Mouse (Mus musculus) CH12.LX (cell line): ENCODE data around the gene Cfap77. TPM values are rescaled to one million over a fixed set of nuclear protein-coding genes. Genes with fewer than 3 reads are reported as not detected.

Experiments used
- DNase-seq: peaks from one replicate; pipeline ENCODE4 v3.0.0-alpha.2; 2013; ENCODE audit errors: extremely low read depth
- H3K27ac ChIP-seq: 2 replicates; pipeline ENCODE4 v1.5.1; 2012; ENCODE audit warnings: low read depth, mild to moderate bottlenecking, control low read depth, moderate library complexity; ENCODE audit not compliant: insufficient read depth
- H3K27me3 ChIP-seq: replicated peaks from 2 replicates; pipeline ENCODE3; 2012; ENCODE audit warnings: inconsistent platforms
- H3K36me3 ChIP-seq, 2 experiments: replicated peaks in 1 of 2; 2 replicates each; pipeline versions ENCODE3 to v1.6.1; 2012; ENCODE audit warnings: inconsistent platforms in 1 of 2, low read length in 1 of 2, mild to moderate bottlenecking in 1 of 2, mixed read lengths in 1 of 2, moderate library complexity in 1 of 2; ENCODE audit not compliant: control insufficient read depth in 1 of 2, insufficient read depth in 1 of 2
- H3K4me1 ChIP-seq, 2 experiments: 2 replicates each; pipeline ENCODE4 v1.6.1; 2012; ENCODE audit warnings: inconsistent platforms in 1 of 2, moderate library complexity in 1 of 2; ENCODE audit not compliant: insufficient read depth in 2 of 2, control insufficient read depth in 1 of 2
- H3K4me2 ChIP-seq: 2 replicates; pipeline ENCODE4 v1.6.1; 2012; ENCODE audit warnings: low read depth, mild to moderate bottlenecking, control low read depth; ENCODE audit not compliant: poor library complexity, insufficient read depth, severe bottlenecking
- H3K4me3 ChIP-seq, 3 experiments: fragments of 150-350 bp in 1 of 3; sonication (generic) in 1 of 3; replicated peaks in 1 of 3; 2 replicates each; pipeline versions ENCODE3 to v1.5.1; 2011 to 2012; ENCODE audit warnings: low read depth in 2 of 3, low read length in 2 of 3, mild to moderate bottlenecking in 2 of 3, moderate library complexity in 2 of 3, control low read depth in 1 of 3, improper control_type of control experiment in 1 of 3, inconsistent platforms in 1 of 3, mixed read lengths in 1 of 3; ENCODE audit not compliant: poor library complexity in 1 of 3
- H3K79me2 ChIP-seq: replicated peaks from 2 replicates; pipeline ENCODE4 v1.6.1; 2012; ENCODE audit warnings: mild to moderate bottlenecking, moderate library complexity; ENCODE audit not compliant: control insufficient read depth, poor library complexity, insufficient read depth, severe bottlenecking; ENCODE audit errors: extremely low read depth
- H3K9ac ChIP-seq: 2 replicates; pipeline ENCODE4 v1.6.1; 2012; ENCODE audit warnings: low read depth, mild to moderate bottlenecking, control low read depth, moderate library complexity; ENCODE audit not compliant: insufficient read depth
- H3K9me3 ChIP-seq: replicated peaks from 2 replicates; pipeline ENCODE3; 2012; ENCODE audit warnings: low read length, inconsistent platforms, mixed read lengths
- CHD1 ChIP-seq: IDR thresholded peaks from 2 replicates; pipeline ENCODE4 v1.6.1; 2012; ENCODE audit warnings: low read depth, low read length, improper control_type of control experiment, inconsistent platforms
- CTCF ChIP-seq, 2 experiments: IDR thresholded peaks in 1 of 2; conservative IDR thresholded peaks in 1 of 2; 2 replicates each; pipeline ENCODE4 v1.5.1; 2011 to 2012; ENCODE audit warnings: low read depth in 2 of 2, low read length in 2 of 2, improper control_type of control experiment in 1 of 2, inconsistent platforms in 1 of 2, mild to moderate bottlenecking in 1 of 2, moderate library complexity in 1 of 2
- ELF1 ChIP-seq: IDR thresholded peaks from 2 replicates; pipeline ENCODE4 v1.6.1; 2014; ENCODE audit warnings: low read depth, mild to moderate bottlenecking, inconsistent platforms, low read length, improper control_type of control experiment
- ETS1 ChIP-seq: conservative IDR thresholded peaks from 2 replicates; pipeline ENCODE4 v1.6.1; 2012; ENCODE audit warnings: low read depth, mild to moderate bottlenecking, inconsistent platforms, low read length, improper control_type of control experiment, moderate library complexity
- JUN ChIP-seq: IDR thresholded peaks from 2 replicates; pipeline ENCODE4 v1.6.1; 2011; ENCODE audit warnings: low read depth, mild to moderate bottlenecking, low read length, improper control_type of control experiment, moderate library complexity; ENCODE audit not compliant: insufficient read depth
- JUND ChIP-seq: conservative IDR thresholded peaks from 2 replicates; pipeline ENCODE4 v1.6.1; 2011; ENCODE audit warnings: low read depth, low read length, improper control_type of control experiment
- MAFK ChIP-seq: IDR thresholded peaks from 2 replicates; pipeline ENCODE4 v1.6.1; 2011; ENCODE audit warnings: low read length, improper control_type of control experiment; ENCODE audit not compliant: insufficient replicate concordance
- MAZ ChIP-seq: IDR thresholded peaks from 2 replicates; pipeline ENCODE4 v1.6.1; 2012; ENCODE audit warnings: low read depth, mild to moderate bottlenecking, inconsistent platforms, low read length, improper control_type of control experiment, moderate library complexity
- MYC ChIP-seq: IDR thresholded peaks from 2 replicates; pipeline ENCODE4 v1.6.1; 2011; ENCODE audit warnings: low read depth, mild to moderate bottlenecking, improper control_type of control experiment, low read length
- NELFE ChIP-seq: IDR thresholded peaks from 2 replicates; pipeline ENCODE4 v1.6.1; 2011; ENCODE audit warnings: low read depth, low read length, improper control_type of control experiment
- NRF1 ChIP-seq: IDR thresholded peaks from 2 replicates; pipeline ENCODE4 v1.6.1; 2014; ENCODE audit warnings: low read depth, mild to moderate bottlenecking, inconsistent platforms, low read length, improper control_type of control experiment, moderate library complexity
- PAX5 ChIP-seq: IDR thresholded peaks from 2 replicates; pipeline ENCODE4 v1.6.1; 2012; ENCODE audit warnings: low read length, inconsistent platforms, mixed read lengths
- POLR2AphosphoS2 ChIP-seq: IDR thresholded peaks from 2 replicates; pipeline ENCODE4 v1.6.1; 2011; ENCODE audit warnings: low read depth, low read length, improper control_type of control experiment
- RAD21 ChIP-seq: IDR thresholded peaks from 2 replicates; pipeline ENCODE4 v1.6.1; 2011; ENCODE audit warnings: low read depth, mild to moderate bottlenecking, low read length, improper control_type of control experiment, moderate library complexity
- SIN3A ChIP-seq: IDR thresholded peaks from 2 replicates; pipeline ENCODE4 v1.6.1; 2012; ENCODE audit warnings: low read length, improper control_type of control experiment, inconsistent platforms
- UBTF ChIP-seq: IDR thresholded peaks from 2 replicates; pipeline ENCODE4 v1.6.1; 2012; ENCODE audit warnings: low read depth, mild to moderate bottlenecking, inconsistent platforms, low read length, improper control_type of control experiment, moderate library complexity
- USF1 ChIP-seq: IDR thresholded peaks from 2 replicates; pipeline ENCODE4 v1.6.1; 2014; ENCODE audit warnings: low read depth, mild to moderate bottlenecking, inconsistent platforms, low read length, improper control_type of control experiment
- ZC3H11A ChIP-seq: IDR thresholded peaks from 2 replicates; pipeline ENCODE4 v1.6.1; 2012; ENCODE audit warnings: low read depth, mild to moderate bottlenecking, inconsistent platforms, low read length, improper control_type of control experiment
- ZMIZ1 ChIP-seq: IDR thresholded peaks from 2 replicates; pipeline ENCODE4 v1.6.1; 2012; ENCODE audit warnings: low read depth, mild to moderate bottlenecking, inconsistent platforms, low read length, improper control_type of control experiment
- ZNF384 ChIP-seq: IDR thresholded peaks from 2 replicates; pipeline ENCODE4 v1.6.1; 2012; ENCODE audit warnings: low read depth, low read length, improper control_type of control experiment, inconsistent platforms
- dilution Hi-C: fragments of 300-500 bp; cut with MboI; formaldehyde crosslinking; loops from 2 replicates; pipeline ENCODE4 v1.14.3; 2020; ENCODE audit warnings: low sequenced_read_pairs; ENCODE audit not compliant: extremely low pct_unique_long_range_greater_than_20kb, extremely low pct_ligation_motif_present
- in situ Hi-C: fragments of 300-500 bp; cut with MboI; formaldehyde crosslinking; loops from 3 replicates; pipeline ENCODE4 v1.14.3; 2019; ENCODE audit warnings: low sequenced_read_pairs, low pct_ligation_motif_present, low pct_unique_long_range_greater_than_20kb, mixed read lengths
- polyA plus RNA-seq: library from polyadenylated mRNA; unstranded; fragments of >175 nt; gene quantifications from 2 replicates; pipeline ENCODE4 v1.2.1, GENCODE M21; 2012; ENCODE audit warnings: low read depth; ENCODE audit not compliant: insufficient read length
- total RNA-seq, 2 experiments: library from RNA; depleted of rRNA; stranded (reverse); fragments of 300-350 nt in 1 of 2; fragments of >200 nt in 1 of 2; gene quantifications; 2 replicates each; pipeline ENCODE4 v1.2.3; 2012 to 2014

Cfap77 gene
- total and polyA plus RNA-seq, 3 experiments = 0.25 to 0.47 (median 0.35) TPM

DNA sequence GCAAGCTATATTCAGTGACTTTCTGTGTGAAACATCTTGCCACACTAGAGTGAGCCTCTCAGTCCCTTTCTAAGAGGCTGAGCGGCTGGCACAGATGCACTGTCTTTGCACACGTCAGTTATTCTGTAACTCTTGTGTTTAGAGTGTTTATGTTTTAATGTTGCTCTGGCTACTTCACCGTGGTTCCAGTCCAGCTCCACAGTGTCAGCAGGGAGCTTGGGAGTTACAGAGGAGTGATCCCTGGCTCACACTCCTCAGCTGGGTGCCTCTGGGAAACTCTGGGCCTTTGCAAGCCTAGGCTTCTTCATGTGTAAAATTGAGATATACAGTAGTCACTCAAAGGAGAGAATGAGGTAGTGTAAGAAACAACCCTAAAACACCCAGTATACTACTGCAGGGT is 172.8 kb downstream of the Cfap77 start:
- Histone ChIP-seq H3K9ac (no peak overlapping the region), H3K79me2 (no peaks in the 10 kb centered on the region), H3K9me3 (no peaks in the 10 kb centered on the region), H3K36me3 (peaks cover 56 to 88% of the 10 kb centered on the region in 2 experiments), H3K4me2 (no peak overlapping the region), H3K4me3 (no peak overlapping the region), H3K27ac (no peak overlapping the region), H3K27me3 (no peaks in the 10 kb centered on the region), H3K4me1 (no peaks in the 10 kb centered on the region)
- TF ChIP-seq NELFE (no peak), JUND (no peak), RAD21 (no peak), ZC3H11A (no peak), PAX5 (no peak), USF1 (no peak), MYC (no peak), ZMIZ1 (no peak), ELF1 (no peak), CTCF (conservative IDR thresholded peaks at IDR 0.05 in 1 of 2, IDR thresholded peaks at IDR 0.05 in 1 of 2; ENCODE audit: low read depth in 2 of 2, low read length in 2 of 2) (no peak), ETS1 (no peak), ZNF384 (no peak), NRF1 (no peak), CHD1 (no peak), SIN3A (no peak), POLR2AphosphoS2 (no peak), UBTF (no peak), MAZ (no peak), MAFK (no peak)
- DNase-seq = no peak
- in situ Hi-C loops = no loop called here
- dilution Hi-C loops = no loop called here

DNA sequence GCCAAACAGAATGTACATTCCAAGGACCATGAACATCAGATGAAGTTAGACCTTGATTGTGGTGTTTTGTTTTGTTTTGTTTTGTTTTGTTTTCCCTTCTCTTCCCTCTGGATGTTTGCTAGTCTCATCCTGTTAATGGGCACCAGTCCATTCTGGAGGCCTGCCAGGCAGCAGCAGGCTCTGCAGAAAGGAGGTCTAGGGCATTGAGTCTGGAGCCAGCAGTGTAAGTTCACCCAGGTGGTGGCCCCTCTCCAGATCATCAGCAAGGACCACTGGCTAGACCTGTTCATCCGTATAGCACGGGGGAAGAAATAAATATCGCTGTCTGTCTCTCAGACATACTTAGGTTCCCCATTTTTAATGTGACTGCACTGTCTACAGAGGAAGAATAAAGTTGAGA is 173.6 kb downstream of the Cfap77 start:
- H3K27me3 ChIP-seq = no peaks in the 10 kb centered on the region
- H3K36me3 ChIP-seq = peaks cover 59 to 88% of the 10 kb centered on the region in 2 experiments
- no peak overlapping the region for H3K9ac ChIP-seq
- H3K79me2 ChIP-seq = no peaks in the 10 kb centered on the region
- no peak overlapping the region for H3K27ac ChIP-seq
- no peak overlapping the region for H3K4me2 ChIP-seq
- no peaks in the 10 kb centered on the region for H3K4me1 ChIP-seq
- no peak for TF ChIP-seq JUN
- in situ Hi-C loops = no loop called here
- no peaks in the 10 kb centered on the region for H3K9me3 ChIP-seq
- no peak overlapping the region for H3K4me3 ChIP-seq
- no peak for DNase-seq
- dilution Hi-C loops = no loop called here

Other genes with a start within 250 kb of the Cfap77 start
- 17.4 and 20.0 TPM in 2 replicates for gene Gtf3c4, start 214.7 kb downstream of the Cfap77 start, total RNA-seq (2012; rRNA removed)
- 10.8 and 13.2 TPM in 2 replicates for gene Gtf3c4, start 214.7 kb downstream of the Cfap77 start, total RNA-seq (2014; rRNA removed)
- 15.3 and 16.1 TPM in 2 replicates for gene Gtf3c4, start 214.7 kb downstream of the Cfap77 start, polyA plus RNA-seq
- 15.9 and 23.4 TPM in 2 replicates for gene Ddx31, start 214.7 kb downstream of the Cfap77 start, total RNA-seq (2012; rRNA removed)
- gene Ddx31, start 214.7 kb downstream of the Cfap77 start, total RNA-seq (2014; rRNA removed) = 26.8 and 28.8 TPM in 2 replicates
- gene Ddx31, start 214.7 kb downstream of the Cfap77 start, polyA plus RNA-seq = 18.1 and 18.8 TPM in 2 replicates
- gene Barhl1, start 138.4 kb downstream of the Cfap77 start, total RNA-seq (2012; rRNA removed) = 0.04 TPM in 1 of 2 replicates, not detected in the other
- 0.11 TPM in 1 of 2 replicates, not detected in the other for gene Barhl1, start 138.4 kb downstream of the Cfap77 start, total RNA-seq (2014; rRNA removed)
- gene Barhl1, start 138.4 kb downstream of the Cfap77 start, polyA plus RNA-seq = 0.19 and 0.24 TPM in 2 replicates
- gene Ttf1, start 5.2 kb upstream of the Cfap77 start, total RNA-seq (2012; rRNA removed) = 10.9 and 12.0 TPM in 2 replicates
- gene Ttf1, start 5.2 kb upstream of the Cfap77 start, total RNA-seq (2014; rRNA removed) = 9.5 and 12.1 TPM in 2 replicates
- gene Ttf1, start 5.2 kb upstream of the Cfap77 start, polyA plus RNA-seq = 11.6 and 11.7 TPM in 2 replicates
- 19.6 and 20.2 TPM in 2 replicates for gene Setx, start 69.1 kb upstream of the Cfap77 start, total RNA-seq (2012; rRNA removed)
- gene Setx, start 69.1 kb upstream of the Cfap77 start, total RNA-seq (2014; rRNA removed) = 18.0 and 20.3 TPM in 2 replicates
- 16.9 and 20.0 TPM in 2 replicates for gene Setx, start 69.1 kb upstream of the Cfap77 start, polyA plus RNA-seq
- gene Ntng2, start 197.9 kb upstream of the Cfap77 start, total RNA-seq (2012; rRNA removed) = 1.3 and 3.8 TPM in 2 replicates
- gene Ntng2, start 197.9 kb upstream of the Cfap77 start, total RNA-seq (2014; rRNA removed) = not detected in 2 replicates
- gene Ntng2, start 197.9 kb upstream of the Cfap77 start, polyA plus RNA-seq = 0.50 and 0.53 TPM in 2 replicates